Mouse (Mus musculus): Measurements from ENCODE around the gene Nap1l5. TPM values are rescaled to one million over a fixed set of nuclear protein-coding genes. Genes with fewer than 3 reads are reported as not detected.
"Not testable (repeated sequence)": the region's sequence is repeated elsewhere in the genome, so short reads cannot be mapped to it uniquely, and the experiment has no call there.

Gene Nap1l5
- polyA plus RNA-seq, 1 experiment from 2014 or later, result 3.4 TPM

DNA sequence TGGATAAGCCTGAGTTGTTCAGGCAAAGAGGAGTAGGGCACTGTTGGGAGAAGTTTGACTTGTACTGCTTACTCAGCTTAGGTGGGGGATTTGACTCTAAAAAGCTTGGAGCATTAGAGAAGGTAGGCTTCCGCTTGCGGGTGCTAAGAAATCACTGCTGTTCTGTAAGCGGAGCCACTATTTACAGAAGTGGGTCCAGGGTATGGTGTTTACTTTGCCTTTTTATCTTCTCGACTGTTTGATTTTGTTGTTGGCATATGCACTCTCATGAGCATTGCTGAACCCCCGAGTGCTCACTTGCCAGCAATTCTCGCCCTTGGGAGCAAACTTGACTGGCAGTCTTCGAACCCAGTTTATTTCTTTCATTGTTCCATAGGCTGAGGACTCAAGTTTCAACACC is 6.3 kb downstream of the Nap1l5 start:
- no peak for DNase-seq (ENCODE audit: low spot score)
- Histone ChIP-seq H3K9me3 (no peaks in the 10 kb centered on the region), H3K27me3 (replicated peaks; ENCODE audit: low read depth, poor library complexity, severe bottlenecking) (no peaks in the 10 kb centered on the region), H3K4me3 (no peak overlapping the region), H3K27ac (replicated peaks) (no peak overlapping the region), H3K4me1 (peaks cover 6% of the 10 kb centered on the region; the same call in 1 of the 2 replicates), H3K36me3 (replicated peaks) (no peaks in the 10 kb centered on the region)
- 88% methylated on average over 7 of the region's 7 CpGs for WGBS

GRCm38 (mm10) chr6:58899076-58899475 is 7.8 kb downstream of the Nap1l5 start:
- Histone ChIP-seq H3K4me3 (no peak overlapping the region), H3K27ac (replicated peaks) (no peak overlapping the region), H3K27me3 (replicated peaks; ENCODE audit: low read depth, poor library complexity, severe bottlenecking) (no peaks in the 10 kb centered on the region), H3K4me1 (peaks cover 6% of the 10 kb centered on the region; the same call in 1 of the 2 replicates), H3K36me3 (replicated peaks) (no peaks in the 10 kb centered on the region), H3K9me3 (no peaks in the 10 kb centered on the region)
- WGBS, result 89% methylated on average over 3 of the region's 3 CpGs
- DNase-seq (ENCODE audit: low spot score), result no peak

DNA sequence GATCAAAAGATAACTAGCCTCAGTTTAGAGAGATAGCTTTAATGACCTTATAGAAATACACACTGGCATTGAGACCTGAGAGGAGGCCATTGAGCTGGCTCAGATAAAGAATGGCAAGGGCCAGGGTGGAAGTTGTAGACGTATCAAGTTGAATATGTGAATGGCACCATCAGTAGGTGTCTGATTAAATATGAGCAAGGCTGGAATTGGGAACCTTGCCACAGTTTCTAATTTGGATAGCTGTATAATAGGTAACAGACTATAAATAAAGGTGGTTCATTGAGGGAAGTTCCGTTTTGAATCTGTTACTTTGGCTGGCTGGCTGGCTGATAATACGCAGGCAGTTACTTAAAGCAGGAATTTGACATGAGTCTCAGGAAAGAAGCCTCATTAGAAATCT is 10.2 kb downstream of the Nap1l5 start:
- no peaks in the 10 kb centered on the region for H3K27me3 ChIP-seq (replicated peaks; ENCODE audit: low read depth, poor library complexity, severe bottlenecking)
- no peaks in the 10 kb centered on the region for H3K36me3 ChIP-seq (replicated peaks)
- no peaks in the 10 kb centered on the region for H3K4me1 ChIP-seq
- 83% methylated on average over 3 of the region's 3 CpGs for WGBS
- no peaks in the 10 kb centered on the region for H3K9me3 ChIP-seq
- H3K27ac ChIP-seq (replicated peaks), result no peak overlapping the region
- H3K4me3 ChIP-seq, result no peak overlapping the region
- no peak for DNase-seq (ENCODE audit: low spot score)

- 81% methylated on average over 4 of the region's 4 CpGs for WGBS
- no peak overlapping the region for H3K27ac ChIP-seq (replicated peaks)
- no peaks in the 10 kb centered on the region for H3K9me3 ChIP-seq
- DNase-seq (ENCODE audit: low spot score), result no peak
- no peak overlapping the region for H3K4me3 ChIP-seq
- H3K4me1 ChIP-seq, result no peaks in the 10 kb centered on the region
- no peaks in the 10 kb centered on the region for H3K27me3 ChIP-seq (replicated peaks; ENCODE audit: low read depth, poor library complexity, severe bottlenecking)
- H3K36me3 ChIP-seq (replicated peaks), result 0 out of 2 replicates have a peak, but pooled peaks cover 5% of the 10 kb centered on the region
Observed at GRCm38 (mm10) chr6:58894994-58895393, 11.9 kb downstream of the Nap1l5 start.

- Histone ChIP-seq H3K27ac (replicated peaks) (no peak overlapping the region), H3K4me3 (no peak overlapping the region), H3K4me1 (no peaks in the 10 kb centered on the region), H3K27me3 (replicated peaks; ENCODE audit: low read depth, poor library complexity, severe bottlenecking) (no peaks in the 10 kb centered on the region), H3K9me3 (no peaks in the 10 kb centered on the region), H3K36me3 (replicated peaks) (0 out of 2 replicates have a peak, but pooled peaks cover 6% of the 10 kb centered on the region)
- 87% methylated on average over 6 of the region's 6 CpGs for WGBS
- DNase-seq (ENCODE audit: low spot score), result no peak
Observed at GRCm38 (mm10) chr6:58893307-58893706, 13.6 kb downstream of the Nap1l5 start.

DNA sequence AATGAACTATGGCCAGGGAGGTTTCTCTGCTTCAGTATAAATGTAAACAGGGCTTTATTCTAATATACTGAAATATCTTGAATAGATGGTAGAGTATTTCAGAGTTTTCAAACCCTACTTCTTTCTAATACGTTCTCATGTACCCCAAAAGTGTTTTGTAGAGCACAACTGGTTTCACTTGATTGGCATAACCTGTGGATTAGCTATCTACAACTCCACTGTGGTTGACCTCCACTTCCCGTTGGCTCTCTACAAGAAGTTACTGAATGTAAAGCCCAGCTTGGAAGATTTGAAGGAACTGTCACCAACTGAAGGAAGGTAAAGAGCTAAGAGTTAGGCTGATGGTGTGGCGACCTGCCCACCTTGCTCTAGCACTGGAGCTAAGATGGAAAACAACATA is 17.0 kb downstream of the Nap1l5 start:
- Histone ChIP-seq H3K27me3 (replicated peaks; ENCODE audit: low read depth, poor library complexity, severe bottlenecking) (no peaks in the 10 kb centered on the region), H3K27ac (replicated peaks) (no peak overlapping the region), H3K4me1 (no peaks in the 10 kb centered on the region), H3K4me3 (no peak overlapping the region), H3K36me3 (replicated peaks) (0 out of 2 replicates have a peak, but pooled peaks cover 6% of the 10 kb centered on the region), H3K9me3 (no peaks in the 10 kb centered on the region)
- 85% methylated on average over 3 of the region's 3 CpGs for WGBS
- no peak for DNase-seq (ENCODE audit: low spot score)

- Histone ChIP-seq H3K4me3 (no peak overlapping the region), H3K27ac (replicated peaks) (no peak overlapping the region), H3K36me3 (replicated peaks) (peaks cover 12% of the 10 kb centered on the region; the same call in 1 of the 2 replicates), H3K4me1 (no peaks in the 10 kb centered on the region), H3K9me3 (no peaks in the 10 kb centered on the region), H3K27me3 (replicated peaks; ENCODE audit: low read depth, poor library complexity, severe bottlenecking) (no peaks in the 10 kb centered on the region)
- WGBS, result 81% methylated on average over 6 of the region's 6 CpGs
- no peak for DNase-seq (ENCODE audit: low spot score)
Observed at GRCm38 (mm10) chr6:58882271-58882670, 24.6 kb downstream of the Nap1l5 start.

- Histone ChIP-seq H3K4me1 (no peaks in the 10 kb centered on the region), H3K9me3 (no peaks in the 10 kb centered on the region), H3K27me3 (replicated peaks; ENCODE audit: low read depth, poor library complexity, severe bottlenecking) (no peaks in the 10 kb centered on the region), H3K27ac (replicated peaks) (no peak overlapping the region), H3K4me3 (no peak overlapping the region), H3K36me3 (replicated peaks) (peaks cover 12% of the 10 kb centered on the region; the same call in 1 of the 2 replicates)
- no peak for DNase-seq (ENCODE audit: low spot score)
- 89% methylated on average over 3 of the region's 3 CpGs for WGBS
Observed at GRCm38 (mm10) chr6:58881363-58881762, 25.5 kb downstream of the Nap1l5 start.

DNA sequence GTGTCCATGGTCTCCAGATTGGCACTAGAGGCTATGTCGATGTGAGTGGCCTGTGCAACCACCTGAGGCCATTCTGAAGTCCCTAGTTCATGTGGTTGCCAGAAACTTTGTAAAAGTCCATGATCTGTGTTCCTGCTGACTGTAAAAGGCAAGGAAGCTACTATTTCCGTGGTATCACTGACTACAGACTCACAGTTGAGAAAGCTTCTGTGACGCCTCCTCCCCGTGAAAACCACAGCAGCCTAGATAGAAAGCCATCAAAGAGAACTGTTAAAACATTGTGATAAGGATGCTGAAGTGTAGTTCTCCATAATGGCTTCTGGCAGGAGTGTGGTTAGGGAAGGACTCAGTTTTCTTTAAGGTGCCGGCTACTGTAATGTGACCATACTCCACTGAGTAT is 26.0 kb downstream of the Nap1l5 start:
- 87% methylated on average over 5 of the region's 5 CpGs for WGBS
- Histone ChIP-seq H3K9me3 (no peaks in the 10 kb centered on the region), H3K36me3 (replicated peaks) (peaks cover 12% of the 10 kb centered on the region; the same call in 1 of the 2 replicates), H3K4me1 (no peaks in the 10 kb centered on the region), H3K27ac (replicated peaks) (no peak overlapping the region), H3K4me3 (no peak overlapping the region), H3K27me3 (replicated peaks; ENCODE audit: low read depth, poor library complexity, severe bottlenecking) (no peaks in the 10 kb centered on the region)
- DNase-seq (ENCODE audit: low spot score), result no peak

GRCm38 (mm10) chr6:58879987-58880386 is 26.9 kb downstream of the Nap1l5 start:
- no peak for DNase-seq (ENCODE audit: low spot score)
- WGBS, result 92% methylated on average over 9 of the region's 9 CpGs
- Histone ChIP-seq H3K4me1 (no peaks in the 10 kb centered on the region), H3K9me3 (no peaks in the 10 kb centered on the region), H3K4me3 (no peak overlapping the region), H3K27me3 (replicated peaks; ENCODE audit: low read depth, poor library complexity, severe bottlenecking) (no peaks in the 10 kb centered on the region), H3K36me3 (replicated peaks) (peaks cover 12% of the 10 kb centered on the region; the same call in 1 of the 2 replicates), H3K27ac (replicated peaks) (no peak overlapping the region)

GRCm38 (mm10) chr6:58879572-58879971 is 27.3 kb downstream of the Nap1l5 start:
- no peaks in the 10 kb centered on the region for H3K4me1 ChIP-seq
- H3K36me3 ChIP-seq (replicated peaks), result peaks cover 12% of the 10 kb centered on the region; the same call in 1 of the 2 replicates

DNA sequence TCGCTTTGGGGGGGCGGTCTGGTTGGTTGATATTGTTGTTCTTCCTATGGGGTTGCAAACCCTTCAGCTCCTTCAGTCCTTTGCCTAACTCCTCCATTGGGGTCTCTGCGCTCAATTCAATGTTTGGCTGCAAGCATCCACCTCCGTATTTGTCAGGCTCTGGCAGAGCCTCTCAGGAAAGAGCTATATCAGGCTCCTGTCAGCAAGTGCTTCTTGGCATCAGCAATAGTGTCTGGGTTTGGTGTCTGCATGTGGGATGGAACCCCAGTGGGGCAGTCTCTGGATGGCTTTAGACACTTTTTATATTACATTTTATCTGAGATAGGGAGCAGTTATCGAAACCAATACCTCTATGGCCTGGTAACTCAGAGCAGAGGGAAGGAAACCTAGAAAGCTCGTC is 39.0 kb downstream of the Nap1l5 start:
- not testable (repeated sequence) for DNase-seq (ENCODE audit: low spot score)

More at GRCm38 (mm10) chr6:58879572-58879971, 27.3 kb downstream of the Nap1l5 start:
- WGBS, result 72% methylated on average over 4 of the region's 4 CpGs
- H3K27ac ChIP-seq (replicated peaks), result no peak overlapping the region
- no peak for DNase-seq (ENCODE audit: low spot score)
- H3K27me3 ChIP-seq (replicated peaks; ENCODE audit: low read depth, poor library complexity, severe bottlenecking), result no peaks in the 10 kb centered on the region
- H3K9me3 ChIP-seq, result no peaks in the 10 kb centered on the region
- no peak overlapping the region for H3K4me3 ChIP-seq

DNA sequence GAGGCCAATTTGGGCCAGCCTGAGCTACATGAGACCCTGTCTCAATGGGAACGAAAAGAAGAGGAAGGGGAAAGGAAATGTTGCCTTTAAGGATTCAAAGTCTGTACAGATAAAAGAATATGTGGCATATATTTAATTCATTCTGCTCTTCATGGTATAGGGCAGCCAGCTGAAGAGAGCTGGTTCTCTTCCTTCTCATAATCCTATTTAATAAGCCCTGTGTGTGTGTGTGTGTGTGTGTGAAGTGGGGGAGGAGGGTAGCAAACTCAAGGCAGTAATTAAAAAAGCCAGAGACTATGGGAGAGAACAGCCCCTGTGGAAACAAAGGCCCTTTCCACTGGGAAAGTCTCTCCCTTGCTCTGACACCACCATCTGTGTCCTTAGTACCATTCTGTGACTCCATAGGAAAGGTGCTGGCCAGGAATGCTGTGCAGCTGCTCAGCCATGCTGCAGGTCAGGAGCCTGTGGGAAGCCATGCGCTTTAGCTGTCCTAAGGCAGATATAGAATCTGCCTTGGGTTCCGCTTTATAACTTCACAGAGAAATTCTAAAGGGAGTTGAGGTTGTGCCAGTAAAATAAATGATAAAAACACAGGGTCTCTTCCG is 43.1 kb downstream of the Nap1l5 start:
- no peaks in the 10 kb centered on the region for H3K9me3 ChIP-seq
- no peaks in the 10 kb centered on the region for H3K4me1 ChIP-seq
- 89% methylated on average over 4 of the region's 4 CpGs for WGBS
- H3K27ac ChIP-seq (replicated peaks), result no peak overlapping the region
- DNase-seq (ENCODE audit: low spot score), result no peak
- no peaks in the 10 kb centered on the region for H3K36me3 ChIP-seq (replicated peaks)
- H3K27me3 ChIP-seq (replicated peaks; ENCODE audit: low read depth, poor library complexity, severe bottlenecking), result no peaks in the 10 kb centered on the region
- H3K4me3 ChIP-seq, result no peak overlapping the region

More for the DNA sequence above, 39.0 kb downstream of the Nap1l5 start:
- not testable (repeated sequence) for H3K36me3 ChIP-seq (replicated peaks); H3K27ac ChIP-seq (replicated peaks); H3K9me3 ChIP-seq; H3K4me3 ChIP-seq; H3K4me1 ChIP-seq; H3K27me3 ChIP-seq (replicated peaks; ENCODE audit: low read depth, poor library complexity, severe bottlenecking)
- 94% methylated on average over 6 of the region's 6 CpGs for WGBS
